Mouse (Mus musculus) layer of hippocampus, postnatal 36 days (tissue): ENCODE measurements at regions not wholly inside any gene's neighbourhood (a gene's known extent, or its start where the extent isn't known, plus 50 kb on each side); places are given as distances from the start of the nearest gene placed in this dataset.

ENCODE experiments used
- DNase-seq, 2 experiments: peaks; one replicate each; pipeline ENCODE4 v3.0.0; 2022

DNA sequence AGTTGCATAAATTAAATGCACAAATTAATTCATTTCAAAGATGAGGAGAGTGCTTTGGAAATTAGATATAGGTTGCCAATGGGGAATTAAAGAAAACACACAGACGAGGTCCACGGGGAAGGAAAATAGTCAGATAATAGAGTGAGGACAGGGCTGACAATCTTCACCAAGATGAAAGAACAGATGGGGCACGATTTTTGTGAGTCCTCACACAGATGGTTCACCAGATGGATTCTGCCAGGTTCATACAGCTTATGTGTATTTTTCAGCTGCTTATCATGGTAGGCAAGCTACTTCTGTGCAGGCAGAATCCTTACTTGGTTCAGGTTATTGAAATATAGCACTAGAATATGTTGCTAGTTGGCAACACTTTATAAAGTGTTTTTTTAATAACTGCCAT is 1585.4 kb upstream of the Igfbp7 start:
- DNase-seq, result peak; percentile 37 to 54

DNA sequence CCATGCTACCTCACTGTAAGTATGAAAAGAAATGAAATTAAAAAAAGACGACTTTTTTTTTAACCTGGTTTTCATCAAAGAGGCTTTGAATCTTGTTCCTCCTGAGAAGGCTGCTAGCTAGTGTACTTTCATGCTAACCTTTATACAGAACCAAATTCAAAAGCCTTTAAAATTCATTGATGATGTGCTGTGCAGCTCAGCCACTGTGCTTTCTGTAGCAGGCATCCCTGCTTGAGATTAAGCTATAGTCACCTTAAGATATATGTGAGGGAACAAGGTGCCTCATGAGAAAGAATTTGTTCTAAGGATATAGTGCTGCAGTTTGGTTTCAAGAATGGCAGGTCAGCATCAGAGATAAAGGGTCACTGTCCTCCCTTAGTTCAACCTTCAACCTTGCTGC is 1581.9 kb upstream of the Igfbp7 start:
- no peak for DNase-seq

DNA sequence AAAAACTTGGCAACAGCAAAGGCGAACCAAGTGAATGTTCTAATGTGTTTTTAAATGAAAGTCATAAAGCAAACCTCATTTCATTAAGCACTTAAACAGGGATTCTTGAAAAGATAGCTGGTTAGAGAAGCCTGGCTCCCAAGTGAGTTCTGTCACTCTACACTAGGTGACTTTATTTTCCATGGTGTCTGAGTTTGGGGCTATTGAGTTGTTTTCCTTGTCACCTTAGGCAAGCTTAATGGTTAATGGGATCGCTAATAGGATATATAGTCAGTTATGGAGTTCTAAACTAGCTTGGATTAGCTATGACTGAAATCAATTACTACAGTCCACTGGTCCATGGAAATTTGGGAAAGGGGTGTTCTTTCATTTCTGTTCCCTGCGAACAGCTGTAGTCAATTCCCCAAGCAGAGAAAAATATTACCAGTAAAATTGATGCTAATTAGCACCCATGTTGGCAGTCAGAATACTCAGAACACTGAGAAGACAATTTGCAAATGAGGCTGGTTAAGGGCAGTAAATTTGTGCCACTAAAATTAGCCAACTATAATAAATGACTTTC is 1568.7 kb upstream of the Igfbp7 start:
- DNase-seq, result no peak

DNA sequence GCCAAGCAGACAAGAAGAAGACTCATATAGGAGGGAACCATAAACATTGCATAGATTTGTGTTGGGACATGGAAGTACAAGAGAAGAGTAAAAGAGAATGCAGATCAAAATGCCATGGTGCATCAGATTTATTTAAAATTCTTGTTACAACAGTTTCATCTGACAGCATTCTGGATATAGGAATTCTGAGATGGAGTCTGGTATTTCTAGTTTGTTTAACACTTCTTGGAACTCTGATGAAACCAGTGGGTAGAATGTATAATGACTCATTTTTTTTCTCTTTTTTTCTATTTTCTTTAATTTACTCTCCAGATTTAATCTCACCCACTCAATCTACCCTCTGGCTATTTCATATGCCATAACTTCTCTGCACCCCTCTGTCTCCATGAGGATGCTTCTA is 1537.9 kb upstream of the Igfbp7 start:
- DNase-seq, result no peak

DNA sequence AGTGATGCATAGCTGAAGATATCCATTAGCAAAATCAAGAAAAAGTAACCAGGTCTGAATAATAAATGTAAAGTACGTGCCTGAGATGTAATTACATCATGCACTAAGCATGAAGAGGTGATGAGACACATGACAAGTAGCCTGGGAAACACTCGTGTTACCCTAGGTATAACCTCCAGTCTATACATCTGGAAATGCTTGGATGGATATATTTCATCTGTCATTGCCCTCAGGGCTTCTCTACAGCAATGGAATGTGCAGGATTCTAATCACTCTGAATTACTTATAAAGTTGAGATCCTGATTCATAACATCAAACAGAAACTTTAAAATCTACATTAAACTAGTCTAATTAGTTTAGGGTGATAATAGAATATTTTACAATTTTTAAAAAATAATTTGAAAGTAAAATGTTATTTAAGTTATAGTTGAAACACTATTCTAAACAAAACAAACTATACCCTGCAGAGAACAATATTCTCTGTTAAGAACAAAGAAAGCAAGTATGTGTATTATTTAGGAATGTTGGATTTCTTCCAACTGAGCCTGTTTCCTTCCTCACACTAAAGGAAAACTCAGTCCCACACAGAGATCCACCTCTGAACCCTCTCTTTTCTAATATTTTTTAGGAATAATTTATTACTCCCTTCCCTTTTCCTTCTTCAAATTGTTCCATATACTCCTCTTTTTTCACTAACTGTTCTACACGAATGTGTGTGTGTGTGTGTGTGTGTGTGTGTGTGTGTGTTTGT is 1514.2 kb upstream of the Igfbp7 start:
- DNase-seq, result no peak

DNA sequence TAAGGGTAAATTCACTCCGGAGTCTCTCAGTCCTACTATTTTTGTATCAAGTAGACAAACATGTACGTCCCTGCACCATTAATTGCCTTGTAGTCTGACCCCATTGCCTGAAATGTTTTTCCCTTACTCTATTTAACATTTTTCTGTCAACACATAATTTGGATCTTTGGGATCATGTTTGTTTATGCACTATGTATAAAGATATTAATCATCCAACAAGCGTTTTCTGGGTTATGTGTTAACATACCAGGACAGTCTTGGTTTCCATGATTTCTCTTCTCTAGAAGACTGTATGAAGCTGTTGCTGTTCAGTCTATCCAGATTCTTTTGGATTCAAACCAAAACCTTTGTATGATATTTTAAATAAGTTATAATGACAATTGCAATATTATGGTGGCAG is 1492.3 kb upstream of the Igfbp7 start:
- DNase-seq, result no peak

DNA sequence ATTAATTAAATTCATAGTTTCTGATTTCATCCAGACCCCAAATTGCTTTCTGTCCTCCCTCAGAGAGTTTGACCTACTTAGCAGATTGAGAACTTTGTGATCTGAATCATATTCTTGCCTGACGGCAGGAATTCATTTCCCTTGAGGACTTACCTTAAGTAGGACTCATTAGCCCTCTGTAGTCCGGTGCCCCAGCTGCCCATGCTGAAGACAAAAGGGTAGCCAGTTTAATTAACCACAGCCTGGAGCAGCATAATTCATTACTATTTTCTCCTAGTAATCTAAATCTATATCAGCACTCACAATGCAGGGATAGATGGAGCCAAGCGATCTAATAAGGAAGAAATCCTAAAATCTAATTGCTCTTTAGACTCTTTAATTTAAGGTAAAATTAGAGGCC is 1470.9 kb upstream of the Igfbp7 start:
- DNase-seq, result no peak

DNA sequence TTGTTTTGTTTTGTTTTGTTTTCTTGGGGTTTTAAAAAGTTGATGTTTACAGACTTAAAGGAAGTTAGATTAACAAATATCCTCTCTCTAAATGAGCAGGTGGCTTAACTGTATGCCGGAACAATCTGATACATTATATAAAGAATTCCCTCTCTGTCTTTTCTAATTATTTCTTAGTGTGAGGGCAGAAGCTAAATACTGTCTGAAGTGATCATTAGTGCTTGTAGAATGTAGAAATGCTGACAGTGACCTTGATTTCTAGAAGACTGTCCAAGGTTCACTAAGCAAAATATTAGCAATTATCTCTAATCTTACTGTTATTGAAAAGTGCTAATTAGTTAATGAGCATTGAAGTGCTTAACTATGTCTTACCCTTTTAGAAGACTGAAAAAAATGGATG is 1437.3 kb upstream of the Igfbp7 start:
- no peak for DNase-seq

DNA sequence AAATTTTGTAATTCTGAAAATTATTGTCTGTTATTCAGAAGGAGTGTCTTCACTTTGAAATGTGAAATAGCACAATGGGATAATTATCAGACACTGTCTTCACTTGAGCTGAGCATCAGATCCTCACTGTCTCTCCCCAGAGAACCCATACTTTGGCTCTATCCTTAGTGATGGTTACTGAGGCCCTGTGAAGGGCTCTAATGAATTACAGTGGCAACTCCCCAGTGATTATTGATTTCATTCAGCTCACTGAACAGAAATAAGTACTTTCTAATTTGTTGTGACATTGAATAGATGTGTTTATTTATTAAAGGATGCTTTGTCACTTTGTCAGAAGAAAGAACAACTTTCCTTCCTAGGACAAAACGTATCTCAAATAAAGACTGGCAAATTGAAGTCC is 1389.5 kb upstream of the Igfbp7 start:
- no peak for DNase-seq
